Mouse (Mus musculus): ENCODE measurements at regions not wholly inside any gene's neighbourhood (a gene's known extent, or its start where the extent isn't known, plus 50 kb on each side); places are given as distances from the start of the nearest gene placed in this dataset.

DNA sequence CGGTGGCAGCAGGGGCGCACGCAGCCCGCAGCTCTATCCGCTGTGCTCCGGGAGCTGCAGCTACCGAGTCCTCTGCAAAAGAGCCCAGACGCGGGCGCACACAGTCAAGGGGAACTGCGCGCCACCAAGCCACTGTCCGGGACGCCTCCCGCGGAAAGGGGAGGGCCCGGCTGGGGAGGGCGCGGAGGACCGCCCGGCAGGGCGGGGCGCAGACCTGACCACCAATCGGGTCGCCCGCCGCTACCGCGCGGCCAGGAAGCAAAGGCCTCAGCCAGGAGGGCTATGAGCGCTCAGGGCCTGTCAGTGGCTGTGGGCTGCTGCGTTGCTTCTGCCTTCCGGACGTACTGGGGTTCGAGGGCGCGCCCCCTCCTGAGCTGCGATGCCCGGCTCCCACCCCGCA lies 1034.5 kb downstream of the Gm10330 start:
- DNase-seq = peak; percentile 35

DNA sequence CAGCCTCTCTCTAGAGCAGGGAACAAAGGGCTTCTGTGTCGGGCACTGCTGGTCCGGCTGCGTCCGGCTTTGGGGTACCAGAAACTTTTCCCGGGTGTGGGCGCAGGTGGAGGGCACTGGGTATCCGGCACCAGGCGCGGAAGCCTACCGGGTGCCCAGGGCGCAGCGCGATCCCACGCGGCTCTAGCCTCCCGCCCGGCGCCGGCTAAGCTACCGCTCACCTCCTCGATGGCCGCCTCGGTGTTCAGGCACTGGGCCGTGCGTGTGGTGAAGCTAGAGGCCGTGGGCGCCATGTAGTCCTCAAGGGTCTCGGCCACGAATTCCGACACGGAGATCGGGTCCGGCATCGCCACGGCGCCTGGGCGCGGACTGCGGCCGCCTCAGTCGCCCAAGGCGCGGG lies 1035.0 kb downstream of the Gm10330 start:
- DNase-seq = peak; percentile 1

All from adrenal gland, adult 8-10 months (tissue).